Mouse (Mus musculus): ENCODE data around the gene Flt3.

DNA sequence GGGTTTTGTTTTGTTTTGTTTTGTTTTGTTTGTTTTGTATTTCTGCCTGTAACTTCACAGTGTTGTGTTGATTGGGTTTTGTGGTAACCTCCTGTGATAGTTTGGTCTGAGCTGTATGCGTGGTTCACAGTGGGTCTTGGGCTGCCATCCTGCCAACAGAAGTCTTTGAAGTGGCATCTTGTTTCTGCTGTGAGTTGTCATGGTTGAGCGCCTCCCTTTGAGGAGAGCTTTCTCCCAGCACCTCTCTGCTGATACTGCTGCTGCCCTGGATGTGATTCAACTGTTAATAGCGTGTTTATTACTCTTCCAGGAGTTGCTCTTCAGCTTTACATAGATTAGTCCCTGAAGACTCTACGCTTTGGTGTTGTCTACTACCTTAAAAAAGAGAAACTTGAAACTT is 48.2 kb upstream of the Flt3 start:
- TF ChIP-seq EP300 (IDR thresholded peaks at IDR 0.05; ENCODE audit: insufficient read depth, low read depth, low read length) (no peak), POLR2A (IDR thresholded peaks at IDR 0.05; ENCODE audit: insufficient read depth, low read depth, low read length) (no peak)

Measured in heart, adult 2 months (tissue).